Mouse (Mus musculus): ENCODE measurements at regions not wholly inside any gene's neighbourhood (a gene's known extent, or its start where the extent isn't known, plus 50 kb on each side); places are given as distances from the start of the nearest gene placed in this dataset.

DNA sequence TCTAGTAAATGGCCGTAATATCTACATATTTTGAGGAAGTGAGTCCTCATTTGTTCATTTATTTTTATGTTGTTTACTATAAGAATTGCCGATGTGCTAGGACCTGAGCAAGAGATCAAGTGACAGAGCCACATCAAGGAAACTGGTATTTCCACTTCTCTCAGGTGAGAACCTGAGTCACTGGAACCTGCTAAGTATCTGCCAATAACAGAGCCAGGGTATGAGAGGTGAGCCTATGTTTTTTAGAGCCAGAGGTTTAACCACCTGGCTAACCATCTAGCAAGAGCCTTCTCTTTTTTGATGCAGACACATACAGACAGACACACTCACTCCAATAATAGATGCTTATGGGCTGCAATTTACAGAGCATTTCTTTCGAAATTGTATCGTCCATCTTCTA lies 101.2 kb upstream of the Fam78b start:
- TF ChIP-seq POLR2A (IDR thresholded peaks at IDR 0.05; ENCODE audit: low read depth, low read length) (no peak), CTCF (IDR thresholded peaks at IDR 0.05; ENCODE audit: extremely low read depth, insufficient read depth, insufficient read length, insufficient replicate concordance) (no peak)
